Mouse (Mus musculus): Measurements from ENCODE around the gene Gm8369.
"Not testable (repeated sequence)": the region's sequence is repeated elsewhere in the genome, so short reads cannot be mapped to it uniquely, and the experiment has no call there.

DNA sequence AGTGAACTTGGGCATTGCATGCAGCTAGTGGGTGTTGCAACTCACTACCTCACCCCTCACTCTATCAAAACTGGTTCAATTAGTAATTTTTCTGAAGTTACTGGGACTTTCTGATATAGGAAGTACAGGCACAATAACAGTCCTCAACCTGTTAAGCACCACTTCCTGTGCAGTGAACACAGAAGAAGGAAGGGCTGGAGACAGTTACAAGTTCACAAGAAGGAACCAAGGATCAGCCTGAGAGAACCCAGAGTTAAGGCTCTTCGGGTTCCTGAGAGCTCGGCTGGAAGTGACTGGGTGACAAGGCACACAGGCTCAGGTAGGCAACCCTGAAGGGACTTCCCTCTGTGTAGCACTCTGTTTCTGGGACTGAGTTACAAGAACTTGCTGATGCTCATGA lies 32.6 kb downstream of the Gm8369 start:
- TF ChIP-seq CTCF, EP300 (IDR thresholded peaks at IDR 0.05; ENCODE audit: low read depth): not testable (repeated sequence)

Data from heart, postnatal 0 days (tissue).